Mouse (Mus musculus) gastrocnemius, adult 8-10 months (tissue): Measurements from ENCODE around the gene Gpr85. TPM values are rescaled to one million over a fixed set of nuclear protein-coding genes. Genes with fewer than 3 reads are reported as not detected.

Experiments used
- DNase-seq, 2 experiments: peaks; one replicate each; pipeline ENCODE4 v3.0.0; 2022; ENCODE audit warnings: low spot score in 2 of 2
- total RNA-seq, 4 experiments: library from RNA; stranded (reverse); gene quantifications; 2 replicates each; pipeline ENCODE4 v1.2.4; 2022

Gpr85 gene
- total RNA-seq, 4 experiments from 2014 or later = 0.10 to 0.56 (median 0.31) TPM; not detected in 1

GRCm38 (mm10) chr6:13816661-13817060 lies 23.1 kb downstream of the Gpr85 start:
- DNase-seq = no peak

DNA sequence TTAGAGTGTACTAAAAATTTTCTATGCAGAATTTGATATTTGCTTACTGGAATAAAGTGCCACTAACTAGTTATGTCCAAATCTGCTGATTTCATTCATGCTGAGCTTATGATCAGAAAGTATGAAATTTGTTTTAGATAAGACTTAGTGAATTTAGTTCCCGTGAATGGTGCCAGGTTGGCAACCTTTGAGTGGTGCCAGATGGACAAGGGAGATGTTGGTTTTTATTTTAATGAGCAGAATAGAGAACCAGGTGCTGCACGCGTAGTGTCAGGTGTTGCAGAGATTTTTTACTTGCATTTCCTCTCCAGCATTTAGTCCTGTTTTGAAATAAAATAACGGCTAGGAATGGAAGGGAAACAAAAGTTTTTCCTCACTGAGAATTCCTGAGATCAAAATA lies 27.6 kb downstream of the Gpr85 start:
- no peak for DNase-seq

- DNase-seq = no peak
These were observed 39.7 kb downstream of the Gpr85 start for GRCm38 (mm10) chr6:13800071-13800470.

DNA sequence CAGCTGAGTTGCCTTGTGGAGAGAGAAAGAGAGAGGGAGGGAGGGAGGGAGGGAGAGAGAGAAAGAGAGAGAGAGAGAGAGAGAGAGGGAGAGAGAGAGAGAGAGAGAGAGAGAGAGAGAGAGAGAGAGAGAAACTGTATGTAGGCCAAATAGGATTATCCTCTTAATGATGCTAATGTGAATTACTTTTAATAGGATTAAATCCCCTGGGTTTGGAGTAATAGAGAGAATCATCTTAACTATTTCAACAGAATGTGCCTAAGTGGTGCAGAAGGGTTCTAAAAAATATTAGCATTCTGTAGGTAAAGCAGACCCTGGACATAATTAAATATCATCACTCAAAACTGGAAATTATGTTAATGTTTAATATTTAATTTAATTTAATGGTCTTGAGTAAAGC lies 42.4 kb downstream of the Gpr85 start:
- no peak for DNase-seq

Other genes with a start within 250 kb of the Gpr85 start
- 1 to 10 TPM; 5.8 to 9.6 (median 7.9) TPM for gene Tmem168, start 231.8 kb downstream of the Gpr85 start, total RNA-seq
- 10 to 100 TPM in 2 of 4 experiments, 1 to 10 TPM in 2; 8.7 to 11.7 (median 10.3) TPM for gene Bmt2, start 162.0 kb downstream of the Gpr85 start, total RNA-seq
- gene 2610001J05Rik, start 31.6 kb upstream of the Gpr85 start, total RNA-seq = 10 to 100 TPM; 30.3 to 38.3 (median 36.3) TPM